Mouse (Mus musculus): ENCODE data around the gene Myo1e. TPM values are rescaled to one million over a fixed set of nuclear protein-coding genes. Genes with fewer than 3 reads are reported as not detected.

Myo1e gene
- polyA plus RNA-seq, 1 experiment from 2014 or later = 9.7 TPM

- H3K4me2 ChIP-seq = no peak overlapping the region
- H3K9ac ChIP-seq (ENCODE audit: low read length) = no peak overlapping the region
- H3K36me3 ChIP-seq (ENCODE audit: control insufficient read depth, insufficient read depth, low read length) = no peaks in the 10 kb centered on the region
- DNase-seq (ENCODE audit: low spot score, missing footprints) (no peak), ATAC-seq (ENCODE audit: low FRiP score) (no peak)
- no peaks in the 10 kb centered on the region for H3K9me3 ChIP-seq (ENCODE audit: control insufficient read depth, low read length)
- no peaks in the 10 kb centered on the region for H3K27me3 ChIP-seq (ENCODE audit: control insufficient read depth, insufficient read depth, low read length)
- no peak overlapping the region for H3K4me3 ChIP-seq (ENCODE audit: low read depth, low read length)
- H3K27ac ChIP-seq (ENCODE audit: low read depth, low read length) = no peak overlapping the region
- WGBS = 88% methylated on average over 11 of the region's 11 CpGs
- H3K4me1 ChIP-seq (ENCODE audit: control insufficient read depth, insufficient read depth, low read length) = no peaks in the 10 kb centered on the region
Observed at GRCm38 (mm10) chr9:70194622-70195021, 12.5 kb upstream of the Myo1e start.

GRCm38 (mm10) chr9:70196956-70197659 lies 10.0 kb upstream of the Myo1e start:
- Histone ChIP-seq H3K27me3 (ENCODE audit: control insufficient read depth, insufficient read depth, low read length) (no peaks in the 10 kb centered on the region), H3K9me3 (ENCODE audit: control insufficient read depth, low read length) (no peaks in the 10 kb centered on the region), H3K4me1 (ENCODE audit: control insufficient read depth, insufficient read depth, low read length) (no peaks in the 10 kb centered on the region), H3K36me3 (ENCODE audit: control insufficient read depth, insufficient read depth, low read length) (no peaks in the 10 kb centered on the region), H3K27ac (ENCODE audit: low read depth, low read length) (no peak overlapping the region), H3K4me2 (no peak overlapping the region), H3K4me3 (ENCODE audit: low read depth, low read length) (no peak overlapping the region), H3K9ac (ENCODE audit: low read length) (no peak overlapping the region)
- DNase-seq (ENCODE audit: low spot score, missing footprints) (no peak), ATAC-seq (ENCODE audit: low FRiP score) (no peak)
- 76% methylated on average over 15 of the region's 15 CpGs for WGBS

- H3K36me3 ChIP-seq (ENCODE audit: control insufficient read depth, insufficient read depth, low read length) = no peaks in the 10 kb centered on the region
- H3K9ac ChIP-seq (ENCODE audit: low read length) = no peak overlapping the region
- no peaks in the 10 kb centered on the region for H3K27me3 ChIP-seq (ENCODE audit: control insufficient read depth, insufficient read depth, low read length)
- ATAC-seq (ENCODE audit: low FRiP score) (no peak), DNase-seq (ENCODE audit: low spot score, missing footprints) (no peak)
- no peaks in the 10 kb centered on the region for H3K9me3 ChIP-seq (ENCODE audit: control insufficient read depth, low read length)
- H3K4me1 ChIP-seq (ENCODE audit: control insufficient read depth, insufficient read depth, low read length) = no peaks in the 10 kb centered on the region
- H3K4me3 ChIP-seq (ENCODE audit: low read depth, low read length) = no peak overlapping the region
- 92% methylated on average over 8 of the region's 8 CpGs for WGBS
- no peak overlapping the region for H3K27ac ChIP-seq (ENCODE audit: low read depth, low read length)
- no peak overlapping the region for H3K4me2 ChIP-seq
Observed at GRCm38 (mm10) chr9:70197992-70198391, 9.2 kb upstream of the Myo1e start.

GRCm38 (mm10) chr9:70202753-70203152 lies 4.4 kb upstream of the Myo1e start:
- H3K4me2 ChIP-seq = no peak overlapping the region
- no peak overlapping the region for H3K27ac ChIP-seq (ENCODE audit: low read depth, low read length)
- no peaks in the 10 kb centered on the region for H3K27me3 ChIP-seq (ENCODE audit: control insufficient read depth, insufficient read depth, low read length)
- DNase-seq (ENCODE audit: low spot score, missing footprints) (peak; percentile 88), ATAC-seq (ENCODE audit: low FRiP score) (no peak)
- H3K9ac ChIP-seq (ENCODE audit: low read length) = no peak overlapping the region
- 62% methylated on average over 5 of the region's 5 CpGs for WGBS
- H3K4me3 ChIP-seq (ENCODE audit: low read depth, low read length) = no peak overlapping the region
- H3K9me3 ChIP-seq (ENCODE audit: control insufficient read depth, low read length) = no peaks in the 10 kb centered on the region
- no peaks in the 10 kb centered on the region for H3K4me1 ChIP-seq (ENCODE audit: control insufficient read depth, insufficient read depth, low read length)
- H3K36me3 ChIP-seq (ENCODE audit: control insufficient read depth, insufficient read depth, low read length) = no peaks in the 10 kb centered on the region

GRCm38 (mm10) chr9:70203267-70204076 lies 3.7 kb upstream of the Myo1e start:
- WGBS = 66% methylated on average over 15 of the region's 15 CpGs
- H3K4me1 ChIP-seq (ENCODE audit: control insufficient read depth, insufficient read depth, low read length) = 0 out of 2 replicates have a peak, but pooled peaks cover 5% of the 10 kb centered on the region
- ATAC-seq (ENCODE audit: low FRiP score) (no peak), DNase-seq (ENCODE audit: low spot score, missing footprints) (no peak)
- no peak overlapping the region for H3K4me2 ChIP-seq
- no peaks in the 10 kb centered on the region for H3K27me3 ChIP-seq (ENCODE audit: control insufficient read depth, insufficient read depth, low read length)
- no peak overlapping the region for H3K9ac ChIP-seq (ENCODE audit: low read length)
- no peaks in the 10 kb centered on the region for H3K9me3 ChIP-seq (ENCODE audit: control insufficient read depth, low read length)
- no peaks in the 10 kb centered on the region for H3K36me3 ChIP-seq (ENCODE audit: control insufficient read depth, insufficient read depth, low read length)
- no peak overlapping the region for H3K27ac ChIP-seq (ENCODE audit: low read depth, low read length)
- H3K4me3 ChIP-seq (ENCODE audit: low read depth, low read length) = no peak overlapping the region

GRCm38 (mm10) chr9:70207981-70208521 lies 901 bp downstream of the Myo1e start:
- Histone ChIP-seq H3K4me2 (peak overlapping the region; percentile 100), H3K36me3 (ENCODE audit: control insufficient read depth, insufficient read depth, low read length) (no peaks in the 10 kb centered on the region), H3K27me3 (ENCODE audit: control insufficient read depth, insufficient read depth, low read length) (no peaks in the 10 kb centered on the region), H3K4me3 (ENCODE audit: low read depth, low read length) (peak overlapping the region; percentile 67), H3K4me1 (ENCODE audit: control insufficient read depth, insufficient read depth, low read length) (0 out of 2 replicates have a peak, but pooled peaks cover 10% of the 10 kb centered on the region), H3K27ac (ENCODE audit: low read depth, low read length) (no peak overlapping the region), H3K9me3 (ENCODE audit: control insufficient read depth, low read length) (no peaks in the 10 kb centered on the region), H3K9ac (ENCODE audit: low read length) (peak overlapping the region; percentile 67)
- under 1% methylated on average over 26 of the region's 26 CpGs for WGBS
- peak; percentile 93 for DNase-seq (ENCODE audit: low spot score, missing footprints)
- peak; percentile 38; the same call in 1 of the 2 replicates for ATAC-seq (ENCODE audit: low FRiP score)

- H3K9ac ChIP-seq (ENCODE audit: low read length) = peak overlapping the region; percentile 67
- peak overlapping the region; percentile 67; the same call in 1 of the 2 replicates for H3K4me3 ChIP-seq (ENCODE audit: low read depth, low read length)
- no peaks in the 10 kb centered on the region for H3K36me3 ChIP-seq (ENCODE audit: control insufficient read depth, insufficient read depth, low read length)
- H3K27ac ChIP-seq (ENCODE audit: low read depth, low read length) = no peak overlapping the region
- H3K4me2 ChIP-seq = peak overlapping the region; percentile 100
- H3K27me3 ChIP-seq (ENCODE audit: control insufficient read depth, insufficient read depth, low read length) = no peaks in the 10 kb centered on the region
- H3K4me1 ChIP-seq (ENCODE audit: control insufficient read depth, insufficient read depth, low read length) = 0 out of 2 replicates have a peak, but pooled peaks cover 10% of the 10 kb centered on the region
- DNase-seq (ENCODE audit: low spot score, missing footprints) (no peak), ATAC-seq (ENCODE audit: low FRiP score) (no peak)
- WGBS = 14% methylated on average over 12 of the region's 12 CpGs
- no peaks in the 10 kb centered on the region for H3K9me3 ChIP-seq (ENCODE audit: control insufficient read depth, low read length)
Observed at GRCm38 (mm10) chr9:70208751-70209150, 1.6 kb downstream of the Myo1e start.

- no peaks in the 10 kb centered on the region for H3K9me3 ChIP-seq (ENCODE audit: control insufficient read depth, low read length)
Observed at GRCm38 (mm10) chr9:70209296-70210049, 2.3 kb downstream of the Myo1e start.

More at GRCm38 (mm10) chr9:70209296-70210049, 2.3 kb downstream of the Myo1e start:
- no peak for ATAC-seq (ENCODE audit: low FRiP score)
- H3K27me3 ChIP-seq (ENCODE audit: control insufficient read depth, insufficient read depth, low read length) = no peaks in the 10 kb centered on the region
- 81% methylated on average over 8 of the region's 8 CpGs for WGBS
- no peak overlapping the region for H3K4me3 ChIP-seq (ENCODE audit: low read depth, low read length)
- 0 out of 2 replicates have a peak, but pooled peaks cover 10% of the 10 kb centered on the region for H3K4me1 ChIP-seq (ENCODE audit: control insufficient read depth, insufficient read depth, low read length)
- DNase-seq (ENCODE audit: low spot score, missing footprints) = no peak
- no peak overlapping the region for H3K27ac ChIP-seq (ENCODE audit: low read depth, low read length)
- no peak overlapping the region for H3K9ac ChIP-seq (ENCODE audit: low read length)
- no peaks in the 10 kb centered on the region for H3K36me3 ChIP-seq (ENCODE audit: control insufficient read depth, insufficient read depth, low read length)
- H3K4me2 ChIP-seq = no peak overlapping the region

All from midbrain, embryonic 11.5 days (tissue).